Mouse (Mus musculus) yolk sac, embryonic 10.5 days (tissue): Measurements from ENCODE around the gene Pik3c2b.

ENCODE experiments used
- DNase-seq: peaks from one replicate; pipeline ENCODE4 v3.0.0-alpha.2; 2017; ENCODE audit warnings: low spot score

Pik3c2b gene

GRCm38 (mm10) chr1:133100980-133101798, 55.7 kb downstream of the Pik3c2b start:
- peak; percentile 67 for DNase-seq

DNA sequence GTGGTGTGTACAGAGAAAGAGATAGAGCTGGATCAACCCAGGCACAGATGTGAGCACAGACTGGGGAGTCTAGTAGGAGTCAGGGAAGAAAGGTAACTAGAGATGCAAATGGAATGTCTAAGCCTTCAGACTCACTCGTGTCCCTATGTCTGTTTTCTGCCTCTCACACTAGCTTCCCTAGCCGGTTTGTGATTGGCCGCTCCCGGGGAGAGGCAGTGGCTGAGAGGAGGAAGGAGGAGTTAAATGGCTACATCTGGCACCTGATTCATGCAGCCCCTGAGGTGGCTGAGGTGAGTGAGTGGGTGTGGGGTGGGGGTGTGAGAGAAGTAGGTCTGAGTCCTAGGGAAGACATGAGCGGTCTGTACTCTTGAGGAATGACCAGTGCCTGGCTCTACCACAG, 56.6 kb downstream of the Pik3c2b start:
- DNase-seq = no peak

GRCm38 (mm10) chr1:133103315-133103714, 57.8 kb downstream of the Pik3c2b start:
- no peak for DNase-seq

GRCm38 (mm10) chr1:133103871-133104270, 58.4 kb downstream of the Pik3c2b start:
- DNase-seq = no peak

GRCm38 (mm10) chr1:133116108-133116507, 70.6 kb downstream of the Pik3c2b start:
- no peak for DNase-seq

DNA sequence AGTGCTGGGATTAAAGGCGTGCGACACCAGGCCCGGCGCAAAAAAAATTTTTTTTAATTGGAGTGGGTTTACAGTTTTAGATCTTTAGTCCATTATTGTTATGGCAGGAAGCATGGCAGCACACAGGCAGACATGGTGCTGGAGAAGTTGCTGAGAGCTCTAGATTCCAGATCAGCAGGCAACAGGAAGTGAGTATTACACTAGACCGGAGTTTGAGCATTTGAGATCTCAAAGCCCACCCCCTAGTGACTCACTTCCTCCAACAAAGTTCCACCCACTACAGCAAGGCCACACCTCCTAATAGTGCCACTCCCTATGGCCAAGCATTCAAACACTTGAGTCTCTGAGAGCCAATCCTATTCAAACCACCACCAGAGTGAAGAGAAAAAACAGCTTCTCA, 72.7 kb downstream of the Pik3c2b start:
- DNase-seq = peak; percentile 42

DNA sequence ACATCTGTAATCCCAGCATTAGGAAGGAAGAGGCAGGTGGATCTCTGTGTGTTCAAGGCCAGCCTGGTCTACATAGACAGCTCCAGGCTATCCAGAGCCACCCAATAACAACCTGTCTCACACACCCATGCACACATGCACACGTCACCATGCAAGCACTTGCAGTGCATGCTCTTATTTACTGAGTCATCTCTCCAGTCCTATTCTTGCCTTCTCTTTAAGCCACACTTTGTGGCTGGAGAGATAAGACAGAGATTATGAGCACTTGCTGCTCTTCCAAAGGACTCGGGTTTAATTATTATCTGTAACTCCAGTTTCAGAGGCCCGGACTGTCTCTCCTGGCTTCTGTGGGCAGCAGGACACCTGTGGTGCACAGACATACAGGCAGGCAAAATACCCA, 73.4 kb downstream of the Pik3c2b start:
- DNase-seq = peak; percentile 59

DNA sequence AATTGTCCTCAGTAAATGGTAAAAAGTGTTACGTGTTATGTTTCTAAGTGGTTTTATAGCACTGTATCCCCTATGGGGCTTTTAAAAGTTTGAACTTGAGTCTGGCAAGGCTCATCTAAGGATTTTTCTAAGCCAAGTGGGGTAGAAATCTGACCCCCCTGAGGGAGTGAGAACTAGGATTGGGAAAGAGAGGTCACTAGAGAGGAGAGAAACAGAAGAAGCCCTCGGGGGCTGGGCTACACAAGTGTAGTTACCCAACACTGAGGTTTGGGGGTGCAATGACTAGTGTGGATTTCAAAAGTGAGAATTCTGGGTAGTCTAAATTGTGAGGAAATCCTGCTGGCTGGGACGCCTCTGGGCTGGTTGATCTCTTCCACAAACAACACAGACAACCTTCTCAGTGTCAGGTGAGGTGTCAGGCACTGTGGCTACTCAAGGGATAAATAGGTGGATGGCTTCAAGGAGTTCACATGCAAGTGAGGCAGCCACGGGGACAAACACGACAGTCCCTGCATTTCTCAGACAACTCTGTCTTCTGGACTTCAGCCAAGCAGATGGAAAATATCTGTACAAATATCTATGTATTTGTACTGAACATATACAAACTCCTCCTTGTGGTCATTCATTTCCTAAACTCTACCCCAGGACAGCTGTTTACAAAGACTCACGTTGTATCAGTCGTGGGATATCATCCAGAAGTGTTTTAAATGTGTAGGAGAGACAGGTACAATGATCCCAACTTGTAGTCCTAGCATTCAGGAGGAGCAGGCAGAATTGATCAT, 74.7 kb downstream of the Pik3c2b start:
- DNase-seq = no peak

- no peak for DNase-seq
Observed at GRCm38 (mm10) chr1:133121246-133121645, 75.8 kb downstream of the Pik3c2b start.

GRCm38 (mm10) chr1:133124137-133124536, 78.7 kb downstream of the Pik3c2b start:
- peak; percentile 76 for DNase-seq

GRCm38 (mm10) chr1:133125640-133126364, 80.3 kb downstream of the Pik3c2b start:
- DNase-seq = no peak

DNA sequence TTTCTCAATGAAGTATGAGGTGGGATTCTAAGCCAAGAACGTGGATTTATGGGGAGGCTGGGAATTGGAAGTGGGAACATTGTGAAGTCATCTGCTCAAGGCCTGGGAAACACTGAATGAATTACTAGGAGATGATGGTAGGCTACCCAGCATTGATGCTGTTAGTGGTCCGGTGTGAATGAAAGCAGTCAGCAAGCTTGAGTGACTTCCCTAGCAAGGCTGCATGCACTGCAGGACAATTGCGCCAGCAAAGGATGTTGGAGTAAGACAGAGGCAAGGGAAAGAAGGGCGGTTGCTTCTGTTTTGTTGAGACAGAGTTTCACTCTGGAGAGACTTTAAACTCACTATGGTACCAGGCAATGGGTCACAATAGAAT, 80.9 kb downstream of the Pik3c2b start:
- DNase-seq = no peak

- peak; percentile 75 for DNase-seq
Observed at GRCm38 (mm10) chr1:133127328-133127727, 81.9 kb downstream of the Pik3c2b start.

- no peak for DNase-seq
Observed at GRCm38 (mm10) chr1:133129471-133130221, 84.2 kb downstream of the Pik3c2b start.

- DNase-seq = peak; percentile 99
Observed at GRCm38 (mm10) chr1:133130638-133131560, 85.4 kb downstream of the Pik3c2b start, which contains the start of gene Ppp1r15b. Gene Ppp1r15b, plus strand, starts transcription at chr1:133131143.

- DNase-seq = no peak
Observed at GRCm38 (mm10) chr1:133131561-133131905, 86.1 kb downstream of the Pik3c2b start.

- no peak for DNase-seq
Observed at GRCm38 (mm10) chr1:133131936-133132335, 86.5 kb downstream of the Pik3c2b start.

DNA sequence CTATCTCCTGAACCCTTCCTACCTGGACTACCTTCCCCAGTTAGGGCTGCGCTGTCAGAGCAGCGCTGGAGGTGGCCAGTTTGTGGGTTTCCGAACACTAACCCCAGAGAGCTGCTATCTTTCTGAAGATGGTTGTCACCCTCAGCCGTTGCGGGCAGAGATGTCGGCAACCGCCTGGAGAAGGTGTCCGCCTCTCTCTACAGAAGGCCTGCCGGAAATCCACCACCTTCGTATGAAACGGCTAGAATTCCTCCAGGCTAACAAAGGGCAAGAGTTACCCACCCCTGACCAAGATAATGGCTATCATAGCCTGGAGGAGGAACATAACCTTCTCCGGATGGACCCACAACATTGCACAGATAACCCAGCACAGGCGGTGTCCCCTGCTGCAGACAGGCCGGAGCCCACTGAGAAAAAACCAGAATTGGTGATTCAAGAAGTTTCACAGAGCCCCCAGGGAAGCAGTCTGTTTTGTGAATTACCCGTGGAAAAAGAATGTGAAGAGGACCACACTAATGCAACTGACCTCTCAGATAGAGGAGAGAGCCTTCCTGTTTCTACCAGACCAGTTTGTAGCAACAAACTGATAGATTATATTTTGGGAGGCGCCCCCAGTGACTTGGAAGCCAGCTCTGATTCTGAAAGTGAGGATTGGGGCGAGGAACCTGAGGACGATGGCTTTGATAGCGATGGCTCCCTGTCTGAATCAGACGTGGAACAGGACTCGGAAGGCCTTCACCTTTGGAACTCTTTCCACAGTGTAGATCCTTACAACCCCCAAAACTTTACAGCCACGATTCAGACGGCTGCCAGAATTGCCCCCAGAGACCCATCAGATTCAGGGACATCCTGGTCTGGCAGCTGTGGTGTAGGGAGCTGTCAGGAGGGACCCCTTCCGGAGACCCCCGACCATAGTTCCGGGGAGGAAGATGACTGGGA, 87.2 kb downstream of the Pik3c2b start:
- DNase-seq = no peak

GRCm38 (mm10) chr1:133133425-133133824, 88.0 kb downstream of the Pik3c2b start:
- no peak for DNase-seq

GRCm38 (mm10) chr1:133134071-133134470, 88.6 kb downstream of the Pik3c2b start:
- peak; percentile 80 for DNase-seq
